ENCODE assay signal across 11 mouse cellular contexts in the genomic region with DNA sequence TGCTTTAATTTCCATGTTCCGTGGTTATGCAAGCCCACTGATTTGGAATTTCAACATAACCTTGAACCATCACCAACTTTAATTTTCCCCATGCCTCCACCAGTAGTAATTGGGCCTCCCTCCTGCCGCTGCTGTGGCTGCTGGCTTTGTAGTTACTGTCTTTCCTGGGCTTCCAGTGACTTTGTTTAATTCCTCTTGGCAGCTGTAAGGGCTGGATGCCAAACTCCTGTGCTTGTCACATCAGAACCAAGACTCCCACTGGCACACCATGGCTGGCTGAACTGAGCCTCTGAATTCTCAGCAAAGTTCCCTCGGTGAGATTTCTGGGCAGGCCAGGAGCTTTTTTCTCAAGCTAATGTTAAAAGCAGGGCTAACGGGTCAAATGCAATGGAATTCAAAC.
DNase-seq lines count a peak whose midpoint lies in the region; ATAC-seq and TF ChIP-seq lines count a peak whose summit lies in the region.
"Had no signal": no experiment of that assay in that cellular context is flagged by ENCODE, and none has a peak within 500 bp of the region (broad histone marks: within the 10 kb centered on the region; RNA-seq: fewer than 3 reads in every experiment).

No protein-coding gene starts in this region.

- H3K9ac ChIP-seq in heart, embryonic 13.5 days, result 0 out of 2 replicates have a peak overlapping the region, but pooled peaks have one; percentile 14
- H3K9ac ChIP-seq in limb, embryonic 13.5 days, result no peak overlapping the region
- no peak overlapping the region for H3K9ac ChIP-seq in liver, postnatal 0 days (replicated peaks)
- H3K9ac ChIP-seq: liver, embryonic 15.5 days had no signal

- H3K4me3 ChIP-seq in heart, embryonic 13.5 days, result no peak overlapping the region
- H3K4me3 ChIP-seq in limb, embryonic 13.5 days, result no peak overlapping the region
- H3K4me3 ChIP-seq in liver, postnatal 0 days (ENCODE audit: low read depth, low read length), result no peak overlapping the region
- H3K4me3 ChIP-seq: liver, embryonic 15.5 days had no signal

- H3K27me3 ChIP-seq in heart, embryonic 13.5 days (replicated peaks), result no peaks in the 10 kb centered on the region
- no peaks in the 10 kb centered on the region for H3K27me3 ChIP-seq in limb, embryonic 13.5 days
- H3K27me3 ChIP-seq in liver, postnatal 0 days (ENCODE audit: insufficient read depth, low read length), result no peaks in the 10 kb centered on the region
- H3K27me3 ChIP-seq: liver, embryonic 15.5 days had no signal

- no peak for TF ChIP-seq EP300 in liver, postnatal 0 days (IDR thresholded peaks at IDR 0.05; ENCODE audit: low read depth)

- peaks cover 21% of the 10 kb centered on the region for H3K4me1 ChIP-seq in heart, embryonic 13.5 days
- H3K4me1 ChIP-seq in limb, embryonic 13.5 days, result peaks cover 17% of the 10 kb centered on the region
- H3K4me1 ChIP-seq in liver, postnatal 0 days (ENCODE audit: insufficient read depth), result no peaks in the 10 kb centered on the region
- H3K4me1 ChIP-seq: liver, embryonic 15.5 days had no signal

- H3K27ac ChIP-seq in heart, embryonic 13.5 days (replicated peaks), result 0 out of 2 replicates have a peak overlapping the region, but pooled peaks have one; percentile 17
- H3K27ac ChIP-seq in limb, embryonic 13.5 days, result 0 out of 2 replicates have a peak overlapping the region, but pooled peaks have one; percentile 15
- H3K27ac ChIP-seq in liver, postnatal 0 days (ENCODE audit: low read depth), result no peak overlapping the region
- H3K27ac ChIP-seq: liver, embryonic 15.5 days had no signal

- no peak for TF ChIP-seq CTCF in liver, postnatal 0 days (IDR thresholded peaks at IDR 0.05; ENCODE audit: low read depth)

- WGBS in heart, embryonic 13.5 days, result 38% methylated on average over 4 of the region's 4 CpGs
- 28% methylated on average over 4 of the region's 4 CpGs for WGBS in limb, embryonic 13.5 days
- WGBS in liver, postnatal 0 days (ENCODE audit: insufficient replicate concordance), result 61% methylated on average over 4 of the region's 4 CpGs

- no peak overlapping the region for H3K4me2 ChIP-seq in heart, embryonic 13.5 days
- H3K4me2 ChIP-seq in limb, embryonic 13.5 days (replicated peaks), result no peak overlapping the region
- no peak overlapping the region for H3K4me2 ChIP-seq in liver, postnatal 0 days (ENCODE audit: low read depth, low read length)
- H3K4me2 ChIP-seq: liver, embryonic 15.5 days had no signal

- H3K36me3 ChIP-seq in heart, embryonic 13.5 days, result no peaks in the 10 kb centered on the region
- no peaks in the 10 kb centered on the region for H3K36me3 ChIP-seq in limb, embryonic 13.5 days
- no peaks in the 10 kb centered on the region for H3K36me3 ChIP-seq in liver, postnatal 0 days (replicated peaks; ENCODE audit: insufficient read depth, low read length)
- H3K36me3 ChIP-seq: liver, embryonic 15.5 days had no signal

- DNase-seq in heart, adult 8-10 months (ENCODE audit: low spot score), result no peak
- DNase-seq in urinary bladder, postnatal 14 days (ENCODE audit: low spot score), result peak; percentile 7
- DNase-seq in urinary bladder, postnatal 10 days (ENCODE audit: low spot score), result no peak
- DNase-seq in thymus, postnatal 4 days, result no peak
- no peak for DNase-seq in liver, postnatal 0 days
- DNase-seq in thymus, postnatal 25 days, result no peak
- DNase-seq: cerebellum, postnatal 36 days; spleen, adult 18-20 months had no signal

- ATAC-seq in heart, embryonic 13.5 days (ENCODE audit: extremely low read depth, insufficient number of reproducible peaks, low FRiP score, low TSS enrichment), result no peak
- ATAC-seq in limb, embryonic 13.5 days (ENCODE audit: low FRiP score, low read depth), result no peak
- ATAC-seq in liver, postnatal 0 days, result no peak

- H3K9me3 ChIP-seq in heart, embryonic 13.5 days, result no peaks in the 10 kb centered on the region
- no peaks in the 10 kb centered on the region for H3K9me3 ChIP-seq in limb, embryonic 13.5 days
- H3K9me3 ChIP-seq in liver, postnatal 0 days (ENCODE audit: low read length), result no peaks in the 10 kb centered on the region
- H3K9me3 ChIP-seq: liver, embryonic 15.5 days had no signal
